Mouse (Mus musculus): ENCODE data around the gene Apex2. TPM values are rescaled to one million over a fixed set of nuclear protein-coding genes. Genes with fewer than 3 reads are reported as not detected.

Apex2 gene
- total and polyA plus RNA-seq, 3 experiments, result 8.0 to 15.6 (median 9.6) TPM

GRCm38 (mm10) chrX:150547239-150547638, 42.4 kb downstream of the Apex2 start, which contains the start of gene Alas2:
Alas2 (plus strand) TSS chrX:150547375.
- Histone ChIP-seq H3K4me2 (ENCODE audit: insufficient read depth, low read depth, poor library complexity, severe bottlenecking) (no peak within 1 kb of the TSS), H3K9me3 (replicated peaks; ENCODE audit: low read length) (no peaks in the 10 kb centered on the region), H3K4me1 (ENCODE audit: control insufficient read depth in 1 of 2, insufficient read depth in 2 of 2) (no peaks in the 10 kb centered on the region), H3K79me2 (replicated peaks; ENCODE audit: control insufficient read depth, extremely low read depth, insufficient read depth, poor library complexity, severe bottlenecking) (no peaks in the 10 kb centered on the region), H3K4me3 (replicated peaks in 1 of 3; ENCODE audit: low read depth in 2 of 3, low read length in 2 of 3, poor library complexity in 1 of 3) (no peak within 1 kb of the TSS), H3K27ac (ENCODE audit: insufficient read depth, low read depth) (no peak within 1 kb of the TSS), H3K36me3 (replicated peaks in 1 of 2; ENCODE audit: control insufficient read depth in 1 of 2, insufficient read depth in 1 of 2, low read length in 1 of 2) (peaks cover 3 to 18% of the 10 kb centered on the region in 2 experiments), H3K27me3 (replicated peaks) (no peaks in the 10 kb centered on the region), H3K9ac (ENCODE audit: insufficient read depth, low read depth) (no peak within 1 kb of the TSS)
- DNase-seq (ENCODE audit: extremely low read depth), result no peak
- in situ Hi-C loops (cut with MboI; ENCODE audit: low pct_ligation_motif_present, low pct_unique_long_range_greater_than_20kb, low sequenced_read_pairs), result no loop called here
- dilution Hi-C loops (cut with MboI; ENCODE audit: extremely low pct_ligation_motif_present, extremely low pct_unique_long_range_greater_than_20kb, low sequenced_read_pairs), result no loop called here
- TF ChIP-seq CHD1 (IDR thresholded peaks at IDR 0.05; ENCODE audit: low read depth, low read length) (no peak), PAX5 (IDR thresholded peaks at IDR 0.05; ENCODE audit: low read length) (no peak), KAT2A (IDR thresholded peaks at IDR 0.05; ENCODE audit: insufficient replicate concordance, low read length) (no peak), E2F4 (IDR thresholded peaks at IDR 0.05; ENCODE audit: insufficient replicate concordance, low read depth, low read length) (no peak), MXI1 (IDR thresholded peaks at IDR 0.05; ENCODE audit: low read depth, low read length) (no peak), ZKSCAN1 (IDR thresholded peaks at IDR 0.05; ENCODE audit: borderline replicate concordance, low read depth, low read length) (no peak), SMC3 (IDR thresholded peaks at IDR 0.05; ENCODE audit: low read depth, low read length) (no peak), GABPA (IDR thresholded peaks at IDR 0.05; ENCODE audit: insufficient replicate concordance, low read depth, low read length) (no peak), ZNF384 (IDR thresholded peaks at IDR 0.05; ENCODE audit: low read depth, low read length) (no peak)

- no peak overlapping the region for H3K4me3 ChIP-seq (replicated peaks in 1 of 3; ENCODE audit: low read depth in 2 of 3, low read length in 2 of 3, poor library complexity in 1 of 3)
- H3K4me1 ChIP-seq (ENCODE audit: control insufficient read depth in 1 of 2, insufficient read depth in 2 of 2), result no peaks in the 10 kb centered on the region
- H3K27ac ChIP-seq (ENCODE audit: insufficient read depth, low read depth), result no peak overlapping the region
- dilution Hi-C loops (cut with MboI; ENCODE audit: extremely low pct_ligation_motif_present, extremely low pct_unique_long_range_greater_than_20kb, low sequenced_read_pairs), result no loop called here
- no peaks in the 10 kb centered on the region for H3K27me3 ChIP-seq (replicated peaks)
- H3K4me2 ChIP-seq (ENCODE audit: insufficient read depth, low read depth, poor library complexity, severe bottlenecking), result no peak overlapping the region
- H3K79me2 ChIP-seq (replicated peaks; ENCODE audit: control insufficient read depth, extremely low read depth, insufficient read depth, poor library complexity, severe bottlenecking), result no peaks in the 10 kb centered on the region
- peaks cover 0 to 2% of the 10 kb centered on the region in 2 experiments for H3K36me3 ChIP-seq (replicated peaks in 1 of 2; ENCODE audit: control insufficient read depth in 1 of 2, insufficient read depth in 1 of 2, low read length in 1 of 2)
- no peak overlapping the region for H3K9ac ChIP-seq (ENCODE audit: insufficient read depth, low read depth)
- no peaks in the 10 kb centered on the region for H3K9me3 ChIP-seq (replicated peaks; ENCODE audit: low read length)
- no peak for DNase-seq (ENCODE audit: extremely low read depth)
- in situ Hi-C loops (cut with MboI; ENCODE audit: low pct_ligation_motif_present, low pct_unique_long_range_greater_than_20kb, low sequenced_read_pairs), result no loop called here
- TF ChIP-seq MAFK (IDR thresholded peaks at IDR 0.05; ENCODE audit: insufficient replicate concordance, low read length) (no peak), JUND (conservative IDR thresholded peaks at IDR 0.05; ENCODE audit: low read depth, low read length) (no peak), USF1 (IDR thresholded peaks at IDR 0.05; ENCODE audit: low read depth, low read length) (no peak), CHD2 (IDR thresholded peaks at IDR 0.05; ENCODE audit: low read length) (no peak), GABPA (IDR thresholded peaks at IDR 0.05; ENCODE audit: insufficient replicate concordance, low read depth, low read length) (no peak), PAX5 (IDR thresholded peaks at IDR 0.05; ENCODE audit: low read length) (no peak), POLR2AphosphoS2 (IDR thresholded peaks at IDR 0.05; ENCODE audit: low read depth, low read length) (no peak), E2F4 (IDR thresholded peaks at IDR 0.05; ENCODE audit: insufficient replicate concordance, low read depth, low read length) (no peak), EP300 (IDR thresholded peaks at IDR 0.05; ENCODE audit: low read length) (no peak), ETS1 (conservative IDR thresholded peaks at IDR 0.05; ENCODE audit: low read depth, low read length) (no peak), TCF12 (IDR thresholded peaks at IDR 0.05; ENCODE audit: low read depth, low read length) (no peak), SIN3A (IDR thresholded peaks at IDR 0.05; ENCODE audit: low read length) (no peak), RAD21 (IDR thresholded peaks at IDR 0.05; ENCODE audit: low read depth, low read length) (no peak), USF2 (conservative IDR thresholded peaks at IDR 0.05; ENCODE audit: low read depth, low read length) (no peak), ZC3H11A (IDR thresholded peaks at IDR 0.05; ENCODE audit: low read depth, low read length) (no peak), CHD1 (IDR thresholded peaks at IDR 0.05; ENCODE audit: low read depth, low read length) (no peak), ZKSCAN1 (IDR thresholded peaks at IDR 0.05; ENCODE audit: borderline replicate concordance, low read depth, low read length) (no peak), MAX (IDR thresholded peaks at IDR 0.05; ENCODE audit: low read length) (no peak), HCFC1 (IDR thresholded peaks at IDR 0.05; ENCODE audit: low read depth, low read length) (no peak)
These were observed 48.0 kb downstream of the Apex2 start for GRCm38 (mm10) chrX:150541684-150542083.

Data from CH12.LX (cell line).